Mouse (Mus musculus) heart, postnatal 0 days (tissue): ENCODE results near the gene Zfp334. TPM values are rescaled to one million over a fixed set of nuclear protein-coding genes. Genes with fewer than 3 reads are reported as not detected.

Experiments
- ATAC-seq: fragments of 200-750 bp; cut with Nextera tagmentation; 2 replicates; pipeline ENCODE4 v1.8.0; 2017; ENCODE audit warnings: low read depth, moderate number of reproducible peaks, moderate library complexity; ENCODE audit not compliant: insufficient read depth
- DNase-seq: peaks from one replicate; pipeline ENCODE4 v3.0.0-alpha.2; 2016; ENCODE audit warnings: low spot score
- H3K27ac ChIP-seq: fragments of 300-500 bp; sonication (generic); 2 replicates; pipeline ENCODE4 v1.5.1; 2014; ENCODE audit warnings: low read depth, mild to moderate bottlenecking
- H3K27me3 ChIP-seq: fragments of 300-500 bp; sonication (generic); 2 replicates; pipeline ENCODE4 v1.6.1; 2014; ENCODE audit warnings: low read length, mixed read lengths; ENCODE audit not compliant: control insufficient read depth, insufficient read depth
- H3K36me3 ChIP-seq: fragments of 300-500 bp; sonication (generic); replicated peaks from 2 replicates; pipeline ENCODE4 v1.6.1; 2014; ENCODE audit warnings: low read length, mixed read lengths; ENCODE audit not compliant: control insufficient read depth, insufficient read depth
- H3K4me1 ChIP-seq: fragments of 300-500 bp; sonication (generic); 2 replicates; pipeline ENCODE4 v1.6.1; 2014; ENCODE audit warnings: antibody characterized with exemption; ENCODE audit not compliant: control insufficient read depth, insufficient read depth
- H3K4me2 ChIP-seq: fragments of 300-500 bp; sonication (generic); 2 replicates; pipeline ENCODE4 v1.6.1; 2014; ENCODE audit warnings: low read depth, mild to moderate bottlenecking, low read length, moderate library complexity
- H3K4me3 ChIP-seq: fragments of 300-500 bp; sonication (generic); 2 replicates; pipeline ENCODE4 v1.5.1; 2014; ENCODE audit warnings: low read depth, low read length
- H3K9ac ChIP-seq: fragments of 300-500 bp; sonication (generic); replicated peaks from 2 replicates; pipeline ENCODE4 v1.6.1; 2014; ENCODE audit warnings: low read depth, low read length, mixed read lengths
- H3K9me3 ChIP-seq: fragments of 300-500 bp; sonication (generic); replicated peaks from 2 replicates; pipeline ENCODE4 v1.6.1; 2016; ENCODE audit warnings: low read length; ENCODE audit not compliant: control insufficient read depth
- CTCF ChIP-seq: IDR thresholded peaks from 2 replicates; pipeline ENCODE4 v1.5.1; 2016; ENCODE audit warnings: antibody characterized with exemption, control low read depth, low read depth
- EP300 ChIP-seq: IDR thresholded peaks from 2 replicates; pipeline ENCODE4 v1.6.1; 2016; ENCODE audit warnings: antibody characterized with exemption, low read depth
- WGBS: fragments of 180-500 bp; shearing (Covaris S2); extraction: QIAGEN DNeasy Blood & Tissue Kit; methylation state at CpG from one replicate; pipeline ENCODE4 v1.1.7; 2014; 5-methylcytosine and 5-hydroxymethylcytosine counted together
- polyA plus RNA-seq: library from polyadenylated mRNA; unstranded; fragments of >200 nt; fragmentation: Nextera tagmentation; extraction: Ambion mirVana; gene quantifications from 2 replicates; pipeline ENCODE4 v1.2.1, GENCODE M21; 2015
- total RNA-seq: library from RNA; depleted of rRNA; stranded (reverse); fragments of >200 nt; gene quantifications from 2 replicates; pipeline ENCODE4 v1.2.3, GENCODE M21; 2014; ENCODE audit warnings: low replicate concordance

Gene Zfp334
- total and polyA plus RNA-seq, 2 experiments from 2014 or later, result 1.4 to 3.3 TPM

GRCm38 (mm10) chr2:165346180-165346579 is 41.9 kb downstream of the Zfp334 start:
- TF ChIP-seq EP300 (no peak), CTCF (no peak)
- 79% methylated on average over 5 of the region's 5 CpGs for WGBS
- ATAC-seq (no peak), DNase-seq (no peak)
- H3K9ac ChIP-seq, result no peak overlapping the region
- no peak overlapping the region for H3K27ac ChIP-seq
- H3K36me3 ChIP-seq, result no peaks in the 10 kb centered on the region
- H3K4me3 ChIP-seq, result no peak overlapping the region
- H3K9me3 ChIP-seq, result no peaks in the 10 kb centered on the region
- H3K4me1 ChIP-seq, result no peaks in the 10 kb centered on the region
- H3K4me2 ChIP-seq, result no peak overlapping the region
- H3K27me3 ChIP-seq, result 0 out of 2 replicates have a peak, but pooled peaks cover 4% of the 10 kb centered on the region

GRCm38 (mm10) chr2:165337191-165337590 is 50.9 kb downstream of the Zfp334 start:
- Histone ChIP-seq H3K4me3 (no peak overlapping the region), H3K4me1 (no peaks in the 10 kb centered on the region), H3K27ac (no peak overlapping the region), H3K9ac (no peak overlapping the region), H3K27me3 (no peaks in the 10 kb centered on the region), H3K36me3 (no peaks in the 10 kb centered on the region), H3K4me2 (no peak overlapping the region), H3K9me3 (no peaks in the 10 kb centered on the region)
- no peak for DNase-seq
- 28% methylated on average over 3 of the region's 3 CpGs for WGBS
- no peak for ATAC-seq
- peak; percentile 64 for TF ChIP-seq CTCF
- TF ChIP-seq EP300, result no peak

DNA sequence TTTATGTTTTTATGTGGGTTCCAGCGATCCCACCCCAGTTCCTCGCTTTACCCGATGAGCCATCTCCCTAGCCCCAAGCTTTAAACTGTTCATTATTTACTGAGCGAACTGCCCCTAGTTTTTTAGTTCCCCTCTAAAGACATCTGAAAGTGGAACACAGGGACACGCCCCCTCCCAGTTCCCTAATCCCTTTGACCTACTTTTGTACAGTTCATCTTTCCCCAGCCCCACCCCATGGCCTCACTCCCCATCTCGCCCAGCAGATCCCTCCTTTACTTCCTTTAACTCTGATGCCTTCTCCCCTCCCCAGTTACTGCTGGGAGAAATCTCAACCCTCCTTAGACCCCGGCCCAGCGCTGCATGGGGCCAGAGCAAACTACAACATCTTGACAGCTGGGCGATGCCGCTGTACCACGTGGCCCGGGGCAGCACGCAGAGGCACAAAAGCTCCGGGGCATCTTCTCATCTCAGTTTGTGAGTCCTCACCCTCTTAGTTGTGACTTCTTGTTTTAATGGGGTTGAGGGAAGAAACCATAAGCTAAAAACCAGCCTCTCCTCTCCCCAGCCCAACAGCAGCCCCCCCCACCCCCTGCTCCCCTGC is 55.3 kb downstream of the Zfp334 start:
- Histone ChIP-seq H3K4me1 (no peaks in the 10 kb centered on the region), H3K4me2 (no peak overlapping the region), H3K27me3 (no peaks in the 10 kb centered on the region), H3K27ac (no peak overlapping the region), H3K36me3 (no peaks in the 10 kb centered on the region), H3K9ac (no peak overlapping the region), H3K9me3 (no peaks in the 10 kb centered on the region), H3K4me3 (no peak overlapping the region)
- ATAC-seq (no peak), DNase-seq (no peak)
- WGBS, result 48% methylated on average over 14 of the region's 14 CpGs
- TF ChIP-seq CTCF, result no peak
- no peak for TF ChIP-seq EP300

- WGBS, result 9% methylated on average over 3 of the region's 3 CpGs
- TF ChIP-seq CTCF (no peak), EP300 (no peak)
- no peak overlapping the region for H3K4me3 ChIP-seq
- H3K36me3 ChIP-seq, result no peaks in the 10 kb centered on the region
- DNase-seq (no peak), ATAC-seq (no peak)
- no peak overlapping the region for H3K9ac ChIP-seq
- H3K9me3 ChIP-seq, result no peaks in the 10 kb centered on the region
- no peak overlapping the region for H3K27ac ChIP-seq
- no peaks in the 10 kb centered on the region for H3K27me3 ChIP-seq
- H3K4me1 ChIP-seq, result peaks cover 16% of the 10 kb centered on the region
- no peak overlapping the region for H3K4me2 ChIP-seq
Observed at GRCm38 (mm10) chr2:165329703-165330102, 58.4 kb downstream of the Zfp334 start.

DNA sequence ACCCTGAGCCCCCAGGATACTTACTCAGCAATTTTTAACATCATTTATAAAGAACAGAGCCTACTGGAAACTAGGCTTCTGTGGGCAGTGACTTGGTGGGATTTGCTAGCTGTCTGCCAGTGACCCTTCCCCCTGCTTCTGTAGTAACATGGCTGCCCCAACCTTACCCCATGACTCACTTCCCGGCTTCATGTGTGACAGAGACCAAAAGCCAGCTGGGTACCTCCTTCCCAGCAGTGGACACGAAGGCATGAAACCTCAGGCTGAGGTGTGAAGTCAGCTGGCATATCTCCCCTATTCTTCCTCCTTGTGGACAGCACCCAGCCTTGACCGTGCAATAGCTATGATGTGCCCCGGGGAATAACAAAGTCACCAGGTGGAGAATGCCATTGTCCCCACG is 59.3 kb downstream of the Zfp334 start:
- no peak for DNase-seq
- Histone ChIP-seq H3K36me3 (no peaks in the 10 kb centered on the region), H3K9me3 (no peaks in the 10 kb centered on the region), H3K27ac (no peak overlapping the region), H3K4me2 (no peak overlapping the region), H3K9ac (no peak overlapping the region), H3K4me1 (peaks cover 17% of the 10 kb centered on the region), H3K27me3 (no peaks in the 10 kb centered on the region), H3K4me3 (no peak overlapping the region)
- ATAC-seq, result no peak
- WGBS, result 51% methylated on average over 5 of the region's 5 CpGs
- no peak for TF ChIP-seq CTCF
- TF ChIP-seq EP300, result no peak

DNA sequence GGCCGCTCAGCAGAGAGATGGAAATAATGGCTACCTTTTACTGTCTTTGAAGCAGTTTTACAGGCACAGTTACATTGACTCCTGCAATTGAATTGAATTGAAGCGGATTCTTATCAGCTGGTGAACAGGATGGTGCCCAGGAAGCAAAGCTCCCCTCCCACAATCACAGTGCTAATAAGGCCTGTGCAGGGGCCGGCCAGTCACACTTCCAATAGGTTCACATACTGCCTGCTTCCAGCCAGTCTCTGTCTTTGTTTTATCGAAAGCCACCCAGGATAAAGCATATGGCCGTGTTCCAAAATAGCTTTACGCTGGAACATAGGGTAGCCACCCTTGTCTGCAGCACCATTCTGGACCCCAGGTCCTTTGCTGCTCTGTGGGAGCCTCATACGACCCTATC is 60.7 kb downstream of the Zfp334 start:
- H3K27ac ChIP-seq, result no peak overlapping the region
- no peak overlapping the region for H3K9ac ChIP-seq
- H3K27me3 ChIP-seq, result no peaks in the 10 kb centered on the region
- TF ChIP-seq CTCF (no peak), EP300 (no peak)
- H3K36me3 ChIP-seq, result no peaks in the 10 kb centered on the region
- DNase-seq, result no peak
- peak overlapping the region; percentile 82 for H3K4me2 ChIP-seq
- H3K4me1 ChIP-seq, result peaks cover 17% of the 10 kb centered on the region
- no peaks in the 10 kb centered on the region for H3K9me3 ChIP-seq
- H3K4me3 ChIP-seq, result no peak overlapping the region
- no peak for ATAC-seq
- 35% methylated on average over 7 of the region's 7 CpGs for WGBS
